In genomic region chr1:80340061-80340435, GRCm38 (mm10) we compare ENCODE assay signal across 8 mouse cellular contexts. TPM values are rescaled to one million over a fixed set of nuclear protein-coding genes. Genes with fewer than 3 reads are reported as not detected.
DNase-seq lines count a peak whose midpoint lies in the region; ATAC-seq and TF ChIP-seq lines count a peak whose summit lies in the region.

No protein-coding gene starts in this region.

- H3K4me2 ChIP-seq in hindbrain, embryonic 13.5 days = peak overlapping the region; percentile 91

- no peaks in the 10 kb centered on the region for H3K27me3 ChIP-seq in forebrain, embryonic 10.5 days (ENCODE audit: poor library complexity, severe bottlenecking)
- H3K27me3 ChIP-seq in hindbrain, embryonic 13.5 days = no peaks in the 10 kb centered on the region

- in situ Hi-C loops in ES-E14 (cut with MboI; ENCODE audit: low sequenced_read_pairs in 2 of 2, unreplicated experiment in 2 of 2) = no loop called here

- intact Hi-C loops in left cerebral cortex, adult 2 months (cut with DNase I) = loop anchor here (5.0 kb wide), 1 partner anchor 162 kb away; no protein-coding TSS in a partner anchor

- peak overlapping the region; percentile 96 to 98 for H3K4me3 ChIP-seq in ES-E14 (ENCODE audit: insufficient read depth in 1 of 2, low read depth in 1 of 2, low read length in 2 of 2, poor library complexity in 1 of 2, severe bottlenecking in 1 of 2)
- peak overlapping the region; percentile 84 for H3K4me3 ChIP-seq in brown adipose tissue, adult 24 weeks (ENCODE audit: insufficient read depth, low read depth, low read length)
- peak overlapping the region; percentile 86 for H3K4me3 ChIP-seq in forebrain, embryonic 10.5 days
- H3K4me3 ChIP-seq in hindbrain, embryonic 13.5 days = peak overlapping the region; percentile 98
- peak overlapping the region; percentile 78 for H3K4me3 ChIP-seq in left cerebral cortex, adult 2 months

- ATAC-seq in hindbrain, embryonic 13.5 days (ENCODE audit: low FRiP score) = peak; percentile 14

- H3K27ac ChIP-seq in ES-E14 (ENCODE audit: insufficient read depth, low read depth, low read length, poor library complexity, severe bottlenecking) = peak overlapping the region; percentile 96
- peak overlapping the region; percentile 84 for H3K27ac ChIP-seq in brown adipose tissue, adult 24 weeks (replicated peaks; ENCODE audit: low read depth, low read length)
- H3K27ac ChIP-seq in forebrain, embryonic 10.5 days = peak overlapping the region; percentile 98
- peak overlapping the region; percentile 98 for H3K27ac ChIP-seq in hindbrain, embryonic 13.5 days
- peak overlapping the region; percentile 89 for H3K27ac ChIP-seq in left cerebral cortex, adult 2 months

- H3K36me3 ChIP-seq in ES-E14 (ENCODE audit: control insufficient read depth, insufficient read depth, low read length, poor library complexity, severe bottlenecking) = no peaks in the 10 kb centered on the region
- H3K36me3 ChIP-seq in forebrain, embryonic 10.5 days (replicated peaks) = no peaks in the 10 kb centered on the region; the same call in 1 of the 2 replicates
- no peaks in the 10 kb centered on the region for H3K36me3 ChIP-seq in hindbrain, embryonic 13.5 days

- H3K9ac ChIP-seq in ES-E14 (ENCODE audit: insufficient read depth, low read depth, low read length, poor library complexity, severe bottlenecking) = peak overlapping the region; percentile 98
- H3K9ac ChIP-seq in hindbrain, embryonic 13.5 days = peak overlapping the region; percentile 98

- peaks cover 2 to 5% of the 10 kb centered on the region in 2 experiments; a peak in 2 of 4 replicates for H3K4me1 ChIP-seq in ES-E14 (ENCODE audit: control insufficient read depth in 2 of 2, insufficient read depth in 2 of 2, low read length in 2 of 2, poor library complexity in 1 of 2)
- H3K4me1 ChIP-seq in brown adipose tissue, adult 24 weeks (ENCODE audit: control insufficient read depth, insufficient read depth, insufficient read length, low read length) = peaks cover 6% of the 10 kb centered on the region
- H3K4me1 ChIP-seq in forebrain, embryonic 10.5 days = peaks cover 33% of the 10 kb centered on the region
- peaks cover 25% of the 10 kb centered on the region for H3K4me1 ChIP-seq in hindbrain, embryonic 13.5 days (replicated peaks)

- WGBS in forebrain, embryonic 10.5 days = under 1% methylated on average over 59 of the region's 59 CpGs
- WGBS in hindbrain, embryonic 13.5 days = 0% methylated on average over 19 of the region's 59 CpGs

- no peak for TF ChIP-seq CTCF in left cerebral cortex, adult 2 months (IDR thresholded peaks at IDR 0.05)

- H3K9me3 ChIP-seq in ES-E14 (ENCODE audit: control insufficient read depth, insufficient read depth, low read depth, low read length) = no peaks in the 10 kb centered on the region
- no peaks in the 10 kb centered on the region for H3K9me3 ChIP-seq in forebrain, embryonic 10.5 days
- no peaks in the 10 kb centered on the region for H3K9me3 ChIP-seq in hindbrain, embryonic 13.5 days

- no peak for DNase-seq in ES-E14 (ENCODE audit: low read depth, low spot score)
- DNase-seq in forebrain, embryonic 10.5 days (ENCODE audit: extremely low spot score, low spot score) = peak; percentile 55
- peak; percentile 59 to 65 for DNase-seq in left cerebral cortex, adult 2 months (ENCODE audit: extremely low spot score in 1 of 2, low spot score in 2 of 2)
- peak; percentile 76 to 86 for DNase-seq in lung, postnatal 4 days
- peak; percentile 39 for DNase-seq in retina, postnatal 7 days (ENCODE audit: low read depth, low spot score)
- DNase-seq in thymus, postnatal 36 days = peak; percentile 66 to 82

TF ChIP-seq in ES-E14, 5 proteins besides CTCF, POLR2A, EP300 and RAD21:
- TF ChIP-seq HCFC1 (IDR thresholded peaks at IDR 0.05; ENCODE audit: borderline replicate concordance, insufficient read depth, low read length) (no peak), ZC3H11A (IDR thresholded peaks at IDR 0.05; ENCODE audit: borderline replicate concordance, low read depth, low read length) (no peak), MAFK (IDR thresholded peaks at IDR 0.05; ENCODE audit: insufficient read depth, low read depth, low read length) (no peak)

RNA-seq across cellular contexts. Expression of gene Cul3, which starts 0.2 kb away (rescaled TPM):
- total RNA-seq in ES-E14 (2012; rRNA removed) = 53.8 and 89.7 TPM in 2 replicates
- polyA plus RNA-seq in brown adipose tissue, adult 24 weeks (2012; ENCODE audit: insufficient read depth, insufficient read length, missing spikeins) = 114 and 116 TPM in 2 replicates
- 34.0 and 35.9 TPM in 2 replicates for polyA plus RNA-seq in forebrain, embryonic 10.5 days (2016; fragmentation: Nextera tagmentation; extraction: Ambion mirVana)
- polyA plus RNA-seq in hindbrain, embryonic 13.5 days (2015; fragmentation: Nextera tagmentation; extraction: Ambion mirVana) = 36.0 and 40.2 TPM in 2 replicates
- 100 to 1,000 TPM; 127 to 137 TPM for total RNA-seq in left cerebral cortex, adult 2 months (2021)
